Comparison of ENCODE assay signal across 18 mouse cellular contexts in the genomic region with DNA sequence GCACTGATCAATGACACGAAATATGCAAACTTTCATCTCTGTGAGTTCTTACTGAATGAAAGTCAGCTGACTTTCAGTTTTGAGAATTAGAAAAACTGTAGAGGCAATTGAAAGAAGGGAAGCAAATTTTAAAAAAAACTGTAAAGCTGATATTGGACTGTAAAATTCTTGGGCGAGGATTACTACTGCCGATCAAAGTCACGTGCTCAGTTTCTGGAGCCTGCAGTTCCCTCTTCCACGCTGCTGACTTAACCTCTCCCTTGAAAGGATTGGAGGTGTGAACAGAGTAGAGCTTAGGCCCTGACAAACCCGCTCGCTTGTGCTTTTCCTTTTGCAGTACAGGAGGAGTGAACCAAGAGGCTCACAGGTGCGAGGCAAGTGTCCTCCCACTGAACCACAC.
"Had no signal": no experiment of that assay in that cellular context is flagged by ENCODE, and none has a peak within 500 bp of the region (broad histone marks: within the 10 kb centered on the region; RNA-seq: fewer than 3 reads in every experiment).

No protein-coding gene starts in this region.

- H3K4me2 ChIP-seq: liver, embryonic 15.5 days; lung, embryonic 14.5 days; midbrain, embryonic 12.5 days; midbrain, embryonic 15.5 days; neural tube, embryonic 12.5 days; stomach, embryonic 15.5 days had no signal

- H3K27ac ChIP-seq: liver, embryonic 15.5 days; midbrain, embryonic 12.5 days; midbrain, embryonic 15.5 days; neural tube, embryonic 12.5 days; stomach, embryonic 15.5 days; stomach, postnatal 0 days had no signal

- H3K27me3 ChIP-seq: liver, embryonic 15.5 days; megakaryocyte, embryonic 14.5 days; midbrain, embryonic 12.5 days; midbrain, embryonic 15.5 days; neural tube, embryonic 12.5 days; stomach, embryonic 15.5 days had no signal

- H3K4me3 ChIP-seq: liver, embryonic 15.5 days; megakaryocyte, embryonic 14.5 days; midbrain, embryonic 12.5 days; midbrain, embryonic 15.5 days; neural tube, embryonic 12.5 days; stomach, embryonic 15.5 days had no signal

- H3K4me1 ChIP-seq: midbrain, embryonic 12.5 days; midbrain, embryonic 15.5 days; neural tube, embryonic 12.5 days; stomach, embryonic 15.5 days had no signal

- H3K9ac ChIP-seq: liver, embryonic 15.5 days; lung, embryonic 14.5 days; midbrain, embryonic 12.5 days; midbrain, embryonic 15.5 days; neural tube, embryonic 12.5 days; stomach, embryonic 15.5 days had no signal

- ATAC-seq: midbrain, embryonic 15.5 days had no signal

- DNase-seq: lung, adult 18-20 months; lung, embryonic 14.5 days; lung, postnatal 10 days; lung, postnatal 4 days; retina, postnatal 1 day; right cerebral cortex, adult 18-20 months; right cerebral cortex, postnatal 25 days; right cerebral cortex, postnatal 4 days; thymus, adult 2 months; thymus, postnatal 25 days; thymus, postnatal 4 days had no signal

- H3K9me3 ChIP-seq: liver, embryonic 15.5 days; megakaryocyte, embryonic 14.5 days; midbrain, embryonic 12.5 days; midbrain, embryonic 15.5 days; neural tube, embryonic 12.5 days; stomach, embryonic 15.5 days had no signal
